Mouse (Mus musculus): ENCODE data around the gene Sox6.

GRCm38 (mm10) chr7:115895831-115896230, 142.8 kb downstream of the Sox6 start:
- TF ChIP-seq POU5F1 (IDR thresholded peaks at IDR 0.05; ENCODE audit: borderline replicate concordance, low read length) (no peak), CTCF (conservative IDR thresholded peaks at IDR 0.05; ENCODE audit: low read length) (no peak), NANOG (IDR thresholded peaks at IDR 0.05; ENCODE audit: borderline replicate concordance, low read length) (no peak)
